Mouse (Mus musculus): ENCODE measurements around the gene Grin2b.
"Not testable (repeated sequence)": the region's sequence is repeated elsewhere in the genome, so short reads cannot be mapped to it uniquely, and the experiment has no call there.

Gene Grin2b

GRCm38 (mm10) chr6:135900410-135900809 lies 272.9 kb downstream of the Grin2b start:
- DNase-seq (ENCODE audit: low spot score): no peak

- DNase-seq (ENCODE audit: low spot score): no peak
Measured at GRCm38 (mm10) chr6:135899225-135899624, 274.1 kb downstream of the Grin2b start.

- DNase-seq (ENCODE audit: low spot score): no peak
Measured at GRCm38 (mm10) chr6:135894793-135895228, 278.5 kb downstream of the Grin2b start.

GRCm38 (mm10) chr6:135882611-135883010 lies 290.7 kb downstream of the Grin2b start:
- no peak for DNase-seq (ENCODE audit: low spot score)

- no peak for DNase-seq (ENCODE audit: low spot score)
Measured at GRCm38 (mm10) chr6:135876163-135876726, 297.1 kb downstream of the Grin2b start.

- no peak for DNase-seq (ENCODE audit: low spot score)
Measured at GRCm38 (mm10) chr6:135874626-135875025, 298.7 kb downstream of the Grin2b start.

DNA sequence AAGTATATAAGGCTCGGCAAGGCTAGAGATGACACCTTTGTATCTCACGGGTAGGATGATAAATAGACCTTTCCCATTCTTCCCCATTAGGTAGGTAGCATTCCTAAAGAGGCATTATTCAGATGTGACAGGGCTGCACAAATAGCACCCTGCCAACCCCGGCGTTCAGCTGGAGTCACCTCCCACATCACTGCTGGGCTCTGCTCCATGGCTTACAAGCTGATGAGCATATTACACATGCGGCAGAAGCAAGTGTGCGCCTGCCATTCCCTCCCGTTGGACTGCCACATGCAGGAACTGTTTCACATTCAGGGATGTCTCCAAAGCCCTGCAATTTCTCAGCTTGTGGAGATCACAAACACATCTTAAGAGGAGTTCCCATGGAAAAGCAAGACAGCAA lies 307.5 kb downstream of the Grin2b start:
- DNase-seq (ENCODE audit: low spot score): no peak

GRCm38 (mm10) chr6:135863965-135864364 lies 309.3 kb downstream of the Grin2b start:
- DNase-seq (ENCODE audit: low spot score): no peak

GRCm38 (mm10) chr6:135859502-135859901 lies 313.8 kb downstream of the Grin2b start:
- no peak for DNase-seq (ENCODE audit: low spot score)

- DNase-seq (ENCODE audit: low spot score): no peak
Measured at GRCm38 (mm10) chr6:135854173-135854591, 319.1 kb downstream of the Grin2b start.

DNA sequence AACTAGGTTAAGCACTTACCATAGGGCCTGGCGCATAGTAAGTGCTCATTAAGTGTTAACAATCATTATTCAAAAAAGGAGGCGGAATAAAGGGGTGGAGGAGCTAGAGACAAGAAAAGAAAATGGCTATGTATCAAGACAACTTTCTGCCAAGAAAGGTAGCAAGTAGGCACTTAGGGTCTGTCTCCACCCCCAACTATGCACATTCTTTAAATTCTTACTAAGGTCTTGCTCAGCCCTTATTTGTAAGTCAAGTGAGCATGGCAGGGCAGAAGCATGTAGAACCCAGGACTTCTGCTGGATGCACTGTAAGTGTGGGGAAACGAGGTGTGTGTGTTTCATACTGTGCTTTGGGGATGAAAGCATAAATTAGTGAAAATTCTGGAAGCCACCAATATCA lies 329.6 kb downstream of the Grin2b start:
- no peak for DNase-seq (ENCODE audit: low spot score)

- DNase-seq (ENCODE audit: low spot score): no peak
Measured at GRCm38 (mm10) chr6:135836353-135836752, 337.0 kb downstream of the Grin2b start.

- DNase-seq (ENCODE audit: low spot score): no peak
Measured at GRCm38 (mm10) chr6:135833542-135833941, 339.8 kb downstream of the Grin2b start.

- DNase-seq (ENCODE audit: low spot score): no peak
Measured at GRCm38 (mm10) chr6:135832041-135832440, 341.3 kb downstream of the Grin2b start.

GRCm38 (mm10) chr6:135831032-135831431 lies 342.3 kb downstream of the Grin2b start:
- no peak for DNase-seq (ENCODE audit: low spot score)

- no peak for DNase-seq (ENCODE audit: low spot score)
Measured at GRCm38 (mm10) chr6:135829458-135829857, 343.9 kb downstream of the Grin2b start.

- DNase-seq (ENCODE audit: low spot score): no peak
Measured at GRCm38 (mm10) chr6:135828976-135829375, 344.3 kb downstream of the Grin2b start.

GRCm38 (mm10) chr6:135827942-135828341 lies 345.4 kb downstream of the Grin2b start:
- peak; percentile 43 for DNase-seq (ENCODE audit: low spot score)

- DNase-seq (ENCODE audit: low spot score): no peak
Measured at GRCm38 (mm10) chr6:135827317-135827716, 346.0 kb downstream of the Grin2b start.

- not testable (repeated sequence) for DNase-seq (ENCODE audit: low spot score)
Measured at GRCm38 (mm10) chr6:135826776-135827175, 346.5 kb downstream of the Grin2b start.

DNA sequence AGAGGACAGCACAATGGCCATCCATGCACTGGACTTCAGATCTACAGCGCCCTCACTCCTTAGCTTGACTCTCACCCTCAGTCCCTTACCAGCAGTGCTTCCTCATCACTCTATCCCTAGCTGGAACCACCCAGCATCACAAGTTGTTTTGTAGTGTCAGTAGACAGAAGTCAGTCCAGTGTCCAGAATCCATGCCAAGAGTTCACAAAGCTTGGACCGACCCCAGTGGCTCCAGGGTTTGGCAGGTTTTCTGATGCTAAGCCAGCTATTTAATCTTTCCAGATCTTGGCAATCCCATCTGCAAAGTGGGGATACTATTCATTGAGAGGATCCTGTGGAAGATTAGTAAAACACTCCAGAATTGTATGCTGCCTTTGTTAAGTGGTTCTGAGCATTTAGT lies 355.9 kb downstream of the Grin2b start:
- DNase-seq (ENCODE audit: low spot score): peak; percentile 3

- DNase-seq (ENCODE audit: low spot score): no peak
Measured at GRCm38 (mm10) chr6:135813755-135814154, 359.6 kb downstream of the Grin2b start.

- DNase-seq (ENCODE audit: low spot score): no peak
Measured at GRCm38 (mm10) chr6:135805436-135805835, 367.9 kb downstream of the Grin2b start.

DNA sequence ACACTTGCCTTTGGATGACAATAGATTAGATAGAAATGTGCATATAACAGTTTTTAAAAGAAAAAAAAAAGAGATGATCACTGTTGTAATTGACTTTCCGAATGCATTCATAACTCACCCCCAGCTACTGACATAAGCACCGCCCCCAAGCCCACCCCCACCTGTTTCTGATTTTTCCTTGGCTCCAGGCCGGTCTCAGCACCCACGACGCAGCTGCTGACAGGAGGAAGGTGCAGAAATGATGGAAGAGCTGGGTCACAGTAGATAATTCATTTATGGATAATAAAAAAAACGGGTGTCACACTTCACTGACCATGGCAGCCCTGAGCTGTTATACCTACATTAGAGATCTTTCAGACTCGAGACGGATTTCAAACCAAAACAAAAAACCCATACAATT lies 373.4 kb downstream of the Grin2b start:
- no peak for DNase-seq (ENCODE audit: low spot score)

Measured in lung, postnatal 25 days (tissue).